41 mouse cellular contexts compared by ENCODE assay signal in the genomic region with DNA sequence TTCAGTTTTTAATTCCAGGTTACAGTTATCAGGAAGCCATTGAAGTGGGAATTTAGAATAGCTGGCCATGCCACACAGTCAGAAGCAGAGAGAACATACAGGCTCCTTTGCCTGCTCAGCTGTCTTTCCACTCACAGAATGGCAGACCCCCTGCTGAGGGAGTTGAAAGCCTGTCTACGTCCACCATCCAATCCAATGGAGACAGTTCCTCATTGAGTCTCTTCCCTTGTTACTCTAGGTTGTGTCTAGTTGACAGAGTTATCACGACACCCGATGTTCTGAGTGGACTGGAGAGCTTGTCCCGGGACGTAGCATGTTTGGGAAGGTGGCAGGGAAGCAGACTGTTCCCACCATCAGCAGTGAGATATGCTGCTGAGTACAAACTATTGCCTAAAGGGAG. TPM values are rescaled to one million over a fixed set of nuclear protein-coding genes. Genes with fewer than 3 reads are reported as not detected.
DNase-seq lines count a peak whose midpoint lies in the region; ATAC-seq and TF ChIP-seq lines count a peak whose summit lies in the region.
"Had no signal": no experiment of that assay in that cellular context is flagged by ENCODE, and none has a peak within 500 bp of the region (broad histone marks: within the 10 kb centered on the region; RNA-seq: fewer than 3 reads in every experiment).

No protein-coding gene starts in this region.

- ATAC-seq in stomach, postnatal 0 days (ENCODE audit: low FRiP score, low TSS enrichment), result no peak
- ATAC-seq in hindbrain, embryonic 14.5 days (ENCODE audit: low FRiP score), result no peak
- ATAC-seq: forebrain, embryonic 15.5 days; lung, postnatal 0 days; midbrain, embryonic 15.5 days had no signal

- no peaks in the 10 kb centered on the region for H3K9me3 ChIP-seq in stomach, postnatal 0 days (ENCODE audit: control insufficient read depth, low read length)
- H3K9me3 ChIP-seq in hindbrain, embryonic 14.5 days (ENCODE audit: control insufficient read depth, low read length), result no peaks in the 10 kb centered on the region
- H3K9me3 ChIP-seq: embryonic facial prominence, embryonic 13.5 days; forebrain, embryonic 10.5 days; forebrain, embryonic 15.5 days; heart, embryonic 10.5 days; hindbrain, embryonic 13.5 days; kidney, embryonic 15.5 days; limb, embryonic 13.5 days; midbrain, embryonic 10.5 days; midbrain, embryonic 15.5 days had no signal

- no peaks in the 10 kb centered on the region for H3K4me1 ChIP-seq in stomach, postnatal 0 days (replicated peaks; ENCODE audit: control insufficient read depth, insufficient read depth)
- no peaks in the 10 kb centered on the region for H3K4me1 ChIP-seq in hindbrain, embryonic 14.5 days (replicated peaks; ENCODE audit: control insufficient read depth, insufficient read depth, low read length)
- H3K4me1 ChIP-seq: forebrain, embryonic 15.5 days; midbrain, embryonic 15.5 days had no signal

- H3K27me3 ChIP-seq in stomach, postnatal 0 days (ENCODE audit: control insufficient read depth, insufficient read depth, low read length), result no peaks in the 10 kb centered on the region
- no peaks in the 10 kb centered on the region for H3K27me3 ChIP-seq in hindbrain, embryonic 14.5 days (ENCODE audit: control insufficient read depth, insufficient read depth, low read length)
- H3K27me3 ChIP-seq: embryonic facial prominence, embryonic 13.5 days; forebrain, embryonic 15.5 days; hindbrain, embryonic 13.5 days; kidney, embryonic 15.5 days; limb, embryonic 13.5 days; midbrain, embryonic 15.5 days; Patski had no signal

- DNase-seq in gastrocnemius, adult 2 months, result no peak
- no peak for DNase-seq in gastrocnemius, adult 18-20 months (ENCODE audit: low spot score)
- DNase-seq in left cerebral cortex, postnatal 4 days, result peak; percentile 15
- DNase-seq in left cerebral cortex, adult 18-20 months (ENCODE audit: low spot score in 2 of 2), result no peak
- peak; percentile 44 for DNase-seq in R1 (ENCODE audit: low read depth, low spot score)
- DNase-seq in stomach, postnatal 0 days (ENCODE audit: low spot score), result no peak
- DNase-seq in hindbrain, embryonic 14.5 days (ENCODE audit: low spot score), result no peak
- DNase-seq: adrenal gland, adult 2 months; adrenal gland, postnatal 36 days; cerebellum, adult 18-20 months; gastrocnemius, postnatal 10 days; heart, postnatal 4 days; kidney, adult 11 months; kidney, postnatal 36 days; layer of hippocampus, postnatal 36 days; lung, adult 18-20 months; lung, postnatal 4 days; thymus, postnatal 14 days had no signal

- H3K36me3 ChIP-seq in stomach, postnatal 0 days (ENCODE audit: control insufficient read depth, insufficient read depth, low read length), result no peaks in the 10 kb centered on the region
- no peaks in the 10 kb centered on the region for H3K36me3 ChIP-seq in hindbrain, embryonic 14.5 days (replicated peaks; ENCODE audit: control insufficient read depth, insufficient read depth)
- H3K36me3 ChIP-seq: embryonic facial prominence, embryonic 13.5 days; forebrain, embryonic 10.5 days; forebrain, embryonic 15.5 days; heart, embryonic 10.5 days; hindbrain, embryonic 13.5 days; kidney, embryonic 15.5 days; limb, embryonic 13.5 days; midbrain, embryonic 10.5 days; midbrain, embryonic 15.5 days had no signal

- H3K4me2 ChIP-seq in stomach, postnatal 0 days (replicated peaks; ENCODE audit: low read depth), result no peak overlapping the region
- no peak overlapping the region for H3K4me2 ChIP-seq in hindbrain, embryonic 14.5 days (replicated peaks)
- H3K4me2 ChIP-seq: embryonic facial prominence, embryonic 13.5 days; forebrain, embryonic 15.5 days; hindbrain, embryonic 13.5 days; kidney, embryonic 15.5 days; limb, embryonic 13.5 days; liver, embryonic 11.5 days; midbrain, embryonic 15.5 days had no signal

- no peak overlapping the region for H3K4me3 ChIP-seq in gastrocnemius, adult 2 months
- no peak overlapping the region for H3K4me3 ChIP-seq in stomach, postnatal 0 days (ENCODE audit: low read depth, low read length)
- H3K4me3 ChIP-seq in hindbrain, embryonic 14.5 days (replicated peaks; ENCODE audit: low read length), result no peak overlapping the region
- H3K4me3 ChIP-seq: embryonic facial prominence, embryonic 13.5 days; forebrain, embryonic 10.5 days; forebrain, embryonic 15.5 days; heart, embryonic 10.5 days; hindbrain, embryonic 13.5 days; kidney, embryonic 15.5 days; limb, embryonic 13.5 days; midbrain, embryonic 10.5 days; midbrain, embryonic 15.5 days had no signal

- WGBS in stomach, postnatal 0 days, result 78% methylated on average over 5 of the region's 5 CpGs
- 53% methylated on average over 5 of the region's 5 CpGs for WGBS in hindbrain, embryonic 14.5 days

- no peak for TF ChIP-seq EP300 in stomach, postnatal 0 days (optimal IDR thresholded peaks at IDR 0.05)

- peak overlapping the region; percentile 36; the same call in 1 of the 2 replicates for H3K27ac ChIP-seq in gastrocnemius, adult 2 months
- 0 out of 2 replicates have a peak overlapping the region, but pooled peaks have one; percentile 4 for H3K27ac ChIP-seq in stomach, postnatal 0 days (replicated peaks)
- no peak overlapping the region for H3K27ac ChIP-seq in hindbrain, embryonic 14.5 days
- H3K27ac ChIP-seq: embryonic facial prominence, embryonic 13.5 days; forebrain, embryonic 10.5 days; forebrain, embryonic 15.5 days; heart, embryonic 10.5 days; hindbrain, embryonic 13.5 days; kidney, embryonic 15.5 days; limb, embryonic 13.5 days; midbrain, embryonic 10.5 days; midbrain, embryonic 15.5 days had no signal

- no peak for TF ChIP-seq CTCF in gastrocnemius, adult 2 months (IDR thresholded peaks at IDR 0.05)
- no peak for TF ChIP-seq CTCF in stomach, postnatal 0 days (IDR thresholded peaks at IDR 0.05; ENCODE audit: low read depth)

- intact Hi-C loops in gastrocnemius, adult 2 months (cut with DNase I), result no loop called here
- intact Hi-C loops in left cerebral cortex, postnatal 4 days (cut with DNase I), result no loop called here

- no peak overlapping the region for H3K9ac ChIP-seq in stomach, postnatal 0 days (ENCODE audit: low read length)
- no peak overlapping the region for H3K9ac ChIP-seq in hindbrain, embryonic 14.5 days
- H3K9ac ChIP-seq: embryonic facial prominence, embryonic 13.5 days; forebrain, embryonic 15.5 days; hindbrain, embryonic 13.5 days; kidney, embryonic 15.5 days; limb, embryonic 13.5 days; midbrain, embryonic 15.5 days had no signal

RNA-seq across cellular contexts. Expression of gene H2-T24, which starts 4.8 kb away (rescaled TPM):
- 1 to 10 TPM; 2.0 to 2.5 TPM for total RNA-seq in gastrocnemius, adult 2 months (2021)
- 1 to 10 TPM in 1 of 2 experiments, under 1 TPM in 1; 0.98 to 1.5 TPM for total RNA-seq in gastrocnemius, adult 18-20 months (2021)
- total RNA-seq in left cerebral cortex, postnatal 4 days (2021), result under 1 TPM; 0.26 to 0.28 TPM
- total RNA-seq in left cerebral cortex, adult 18-20 months (2021), result 1 to 10 TPM; 1.5 to 2.2 TPM
- polyA plus RNA-seq in stomach, postnatal 0 days (2015; fragmentation: Nextera tagmentation; extraction: Ambion mirVana), result 1.0 and 1.1 TPM in 2 replicates
- polyA plus RNA-seq in hindbrain, embryonic 14.5 days (2014; fragmentation: Nextera tagmentation; extraction: Ambion mirVana), result 9.1 and 11.7 TPM in 2 replicates

RNA-seq across cellular contexts. Expression of gene H2-T23, which starts 7.5 kb away (rescaled TPM):
- total RNA-seq in gastrocnemius, adult 2 months (2021), result 1 to 10 TPM; 6.3 to 9.2 TPM
- 1 to 10 TPM; 7.0 to 9.4 TPM for total RNA-seq in gastrocnemius, adult 18-20 months (2021)
- 1 to 10 TPM; 2.4 to 3.0 TPM for total RNA-seq in left cerebral cortex, postnatal 4 days (2021)
- total RNA-seq in left cerebral cortex, adult 18-20 months (2021), result 10 to 100 TPM; 15.6 to 19.9 TPM
- polyA plus RNA-seq in stomach, postnatal 0 days (2015; fragmentation: Nextera tagmentation; extraction: Ambion mirVana), result 35.9 and 40.2 TPM in 2 replicates
- polyA plus RNA-seq in hindbrain, embryonic 14.5 days (2014; fragmentation: Nextera tagmentation; extraction: Ambion mirVana), result 3.0 and 4.1 TPM in 2 replicates

RNA-seq across cellular contexts. Expression of gene H2-T22, which starts 17.4 kb away (rescaled TPM):
- 1 to 10 TPM; 8.8 to 9.7 TPM for total RNA-seq in gastrocnemius, adult 2 months (2021)
- 10 to 100 TPM in 1 of 2 experiments, 1 to 10 TPM in 1; 7.9 to 15.7 TPM for total RNA-seq in gastrocnemius, adult 18-20 months (2021)
- 1 to 10 TPM; 3.5 to 4.1 TPM for total RNA-seq in left cerebral cortex, postnatal 4 days (2021)
- total RNA-seq in left cerebral cortex, adult 18-20 months (2021), result 10 to 100 TPM; 18.5 to 20.8 TPM
- polyA plus RNA-seq in stomach, postnatal 0 days (2015; fragmentation: Nextera tagmentation; extraction: Ambion mirVana), result 18.9 and 21.0 TPM in 2 replicates
- polyA plus RNA-seq in hindbrain, embryonic 14.5 days (2014; fragmentation: Nextera tagmentation; extraction: Ambion mirVana), result 7.2 and 8.0 TPM in 2 replicates

RNA-seq across cellular contexts. Expression of gene Gm6034, which starts 17.6 kb away (rescaled TPM):
- total RNA-seq in gastrocnemius, adult 2 months (2021), result not detected
- total RNA-seq in gastrocnemius, adult 18-20 months (2021), result not detected
- total RNA-seq in left cerebral cortex, postnatal 4 days (2021), result not detected
- not detected for total RNA-seq in left cerebral cortex, adult 18-20 months (2021)
- polyA plus RNA-seq in stomach, postnatal 0 days (2015; fragmentation: Nextera tagmentation; extraction: Ambion mirVana), result not detected in 2 replicates
- not detected in 2 replicates for polyA plus RNA-seq in hindbrain, embryonic 14.5 days (2014; fragmentation: Nextera tagmentation; extraction: Ambion mirVana)
- total RNA-seq: adrenal gland, postnatal 36 days; common myeloid progenitor, adult 5-6 weeks; G1E; heart, postnatal 4 days; layer of hippocampus, adult 8-10 months; left cerebral cortex, postnatal 25 days; neutrophil, adult 5-6 weeks had no signal
- polyA plus RNA-seq: brain, embryonic 14.5 days; embryonic facial prominence, embryonic 13.5 days; forebrain, embryonic 10.5 days; forebrain, embryonic 15.5 days; G1E; gonadal fat pad, adult 2 months; heart, embryonic 10.5 days; heart, embryonic 16.5 days; hindbrain, embryonic 13.5 days; kidney, embryonic 15.5 days; limb, embryonic 13.5 days; liver, embryonic 11.5 days; lung, postnatal 0 days; midbrain, embryonic 10.5 days; midbrain, embryonic 15.5 days; neural tube, embryonic 11.5 days; Patski; stomach, embryonic 14.5 days; urinary bladder, adult 2 months had no signal

RNA-seq across cellular contexts. Expression of gene Gm11127, which starts 33.0 kb away (rescaled TPM):
- 1 to 10 TPM; 1.5 to 2.1 TPM for total RNA-seq in gastrocnemius, adult 2 months (2021)
- 1 to 10 TPM; 1.4 to 3.2 TPM for total RNA-seq in gastrocnemius, adult 18-20 months (2021)
- total RNA-seq in left cerebral cortex, postnatal 4 days (2021), result not detected
- total RNA-seq in left cerebral cortex, adult 18-20 months (2021), result 1 to 10 TPM; 1.4 TPM
- 0.08 and 0.10 TPM in 2 replicates for polyA plus RNA-seq in stomach, postnatal 0 days (2015; fragmentation: Nextera tagmentation; extraction: Ambion mirVana)
- polyA plus RNA-seq in hindbrain, embryonic 14.5 days (2014; fragmentation: Nextera tagmentation; extraction: Ambion mirVana), result 0.25 TPM in 1 of 2 replicates, not detected in the other
- total RNA-seq: G1E; neutrophil, adult 5-6 weeks had no signal
- polyA plus RNA-seq: adrenal gland, adult 2 months; brain, embryonic 14.5 days; embryonic facial prominence, embryonic 13.5 days; forebrain, embryonic 10.5 days; forebrain, embryonic 15.5 days; G1E; heart, embryonic 10.5 days; hindbrain, embryonic 13.5 days; kidney, embryonic 15.5 days; limb, embryonic 13.5 days; liver, embryonic 11.5 days; lung, postnatal 0 days; midbrain, embryonic 10.5 days; midbrain, embryonic 15.5 days; neural tube, embryonic 11.5 days; stomach, embryonic 14.5 days had no signal

Comparison
In these comparisons a context has a peak if more than half of its experiments do, and no peak if none do; other contexts are left out.
1. DNase-seq: peak in left cerebral cortex, postnatal 4 days (single experiment) and R1 (single experiment); none in gastrocnemius, adult 2 months (single experiment), gastrocnemius, adult 18-20 months (single experiment), left cerebral cortex, adult 18-20 months (0 of 2), stomach, postnatal 0 days (single experiment) and hindbrain, embryonic 14.5 days (single experiment).